Mouse (Mus musculus): ENCODE measurements around the gene Tuba1b. TPM values are rescaled to one million over a fixed set of nuclear protein-coding genes. Genes with fewer than 3 reads are reported as not detected.
A peak's percentile ranks its signal among the peaks of the same experiment; 100 is the strongest.

Tuba1b gene
- polyA plus RNA-seq (2012): 71.2 and 76.8 TPM in 2 replicates

DNA sequence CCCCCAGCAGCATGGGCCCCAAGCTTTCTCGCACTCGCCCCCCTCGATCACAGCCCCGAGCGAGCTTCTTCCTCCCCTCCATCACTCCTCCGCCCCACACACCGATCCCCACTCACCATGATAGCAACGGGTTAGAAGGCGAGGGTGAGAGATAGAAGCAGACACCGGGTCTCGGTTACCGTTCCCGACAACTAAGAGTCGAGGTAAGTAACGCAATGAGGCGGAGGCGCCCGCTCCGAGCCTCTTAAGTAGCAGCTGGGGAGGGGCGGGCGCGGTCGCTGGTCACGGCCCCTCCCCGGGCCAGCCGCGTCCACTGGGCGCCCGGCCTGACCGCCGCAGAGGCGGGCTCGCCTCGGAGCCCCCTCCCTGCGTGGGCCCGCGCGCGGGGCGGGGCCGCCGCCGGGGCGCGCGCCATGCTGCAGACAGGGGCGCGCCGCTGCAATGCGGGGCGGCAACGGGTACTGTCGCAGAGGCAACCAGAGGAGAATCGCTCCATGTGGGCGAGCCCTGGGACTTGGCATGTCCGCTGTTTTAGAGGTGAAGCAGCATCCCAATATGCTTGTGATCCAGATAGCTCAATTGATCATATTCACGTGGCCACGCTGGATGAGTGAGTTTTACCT is at the start of gene Tuba1b:
Tuba1b (minus strand) TSS at position 349 of the 623 bp plus-strand sequence.
- Histone ChIP-seq H3K27me3 (ENCODE audit: control insufficient read depth) (no peaks in the 10 kb centered on the region), H3K36me3 (ENCODE audit: control insufficient read depth) (peaks cover 36% of the 10 kb centered on the region), H3K9me3 (ENCODE audit: control insufficient read depth, low read length) (no peaks in the 10 kb centered on the region; the same call in 1 of the 2 replicates), H3K4me1 (ENCODE audit: control insufficient read depth) (peaks cover 39% of the 10 kb centered on the region), H3K4me3 (replicated peaks) (peak within 1 kb of the TSS; percentile 89)
- TF ChIP-seq GATA1 (IDR thresholded peaks at IDR 0.05; ENCODE audit: low read length): no peak
- no peak for TF ChIP-seq TAL1 (IDR thresholded peaks at IDR 0.05; ENCODE audit: low read length)

DNA sequence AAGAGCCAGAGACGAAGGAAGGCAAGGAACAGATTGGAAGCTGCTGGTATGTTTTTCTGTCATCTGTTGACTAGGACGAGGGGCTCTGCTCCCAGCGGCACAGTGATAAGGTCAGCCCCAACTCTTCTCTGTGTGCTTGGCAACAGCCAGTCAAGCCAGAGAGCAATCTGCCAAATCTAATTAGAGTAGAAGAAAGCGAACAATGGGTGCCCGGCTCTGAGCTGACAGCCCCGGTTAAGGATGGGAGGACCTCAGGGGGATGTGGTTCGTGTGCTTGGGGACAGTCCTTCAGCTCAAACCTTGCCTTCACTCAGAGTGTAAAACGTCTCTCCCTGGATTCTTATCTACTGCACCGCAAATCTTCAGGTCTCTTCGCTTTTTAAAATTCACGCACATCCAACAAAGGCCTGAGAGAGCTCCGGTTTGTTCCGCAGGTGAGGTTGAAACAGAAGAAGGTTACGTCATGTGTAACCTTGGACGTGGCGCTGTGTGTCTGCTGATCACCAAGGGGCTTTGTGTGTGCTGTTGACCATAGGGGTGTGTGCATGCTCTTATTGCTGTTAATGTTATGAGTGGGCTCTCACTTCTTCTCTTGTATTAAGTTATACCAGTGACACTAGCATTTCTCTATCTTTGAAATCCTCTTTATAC is 49.2 kb upstream of the Tuba1b start:
- Histone ChIP-seq H3K36me3 (ENCODE audit: control insufficient read depth) (no peaks in the 10 kb centered on the region), H3K27me3 (ENCODE audit: control insufficient read depth) (0 out of 2 replicates have a peak, but pooled peaks cover 5% of the 10 kb centered on the region), H3K4me3 (replicated peaks) (no peak overlapping the region), H3K4me1 (ENCODE audit: control insufficient read depth) (peaks cover 31% of the 10 kb centered on the region), H3K9me3 (ENCODE audit: control insufficient read depth, low read length) (no peaks in the 10 kb centered on the region)
- TF ChIP-seq GATA1 (IDR thresholded peaks at IDR 0.05; ENCODE audit: low read length) (no peak), TAL1 (IDR thresholded peaks at IDR 0.05; ENCODE audit: low read length) (no peak)

DNA sequence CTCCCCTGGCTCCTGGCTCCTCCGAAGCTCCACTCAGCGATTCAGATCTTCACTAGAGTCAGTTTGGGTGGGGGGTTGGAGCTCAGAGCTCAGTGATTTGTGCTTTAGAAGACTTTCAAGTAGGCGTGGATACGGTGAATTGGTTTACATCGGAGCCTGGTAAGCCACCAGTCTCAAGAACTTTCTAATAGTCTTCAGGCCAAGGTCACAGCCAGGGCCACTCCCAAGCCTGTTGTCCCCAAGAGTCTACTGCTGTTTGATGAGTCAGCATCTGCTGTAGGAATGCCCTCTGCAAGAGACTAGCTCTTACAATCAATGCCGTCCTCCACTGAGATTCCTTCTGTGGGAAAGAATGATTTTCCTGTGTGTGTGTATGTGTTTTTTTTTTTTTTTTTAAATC is 47.7 kb upstream of the Tuba1b start:
- Histone ChIP-seq H3K27me3 (ENCODE audit: control insufficient read depth) (peaks cover 2% of the 10 kb centered on the region; the same call in 1 of the 2 replicates), H3K4me3 (replicated peaks) (no peak overlapping the region), H3K4me1 (ENCODE audit: control insufficient read depth) (peaks cover 31% of the 10 kb centered on the region), H3K9me3 (ENCODE audit: control insufficient read depth, low read length) (no peaks in the 10 kb centered on the region), H3K36me3 (ENCODE audit: control insufficient read depth) (no peaks in the 10 kb centered on the region)
- TF ChIP-seq TAL1 (IDR thresholded peaks at IDR 0.05; ENCODE audit: low read length) (no peak), GATA1 (IDR thresholded peaks at IDR 0.05; ENCODE audit: low read length) (no peak)

DNA sequence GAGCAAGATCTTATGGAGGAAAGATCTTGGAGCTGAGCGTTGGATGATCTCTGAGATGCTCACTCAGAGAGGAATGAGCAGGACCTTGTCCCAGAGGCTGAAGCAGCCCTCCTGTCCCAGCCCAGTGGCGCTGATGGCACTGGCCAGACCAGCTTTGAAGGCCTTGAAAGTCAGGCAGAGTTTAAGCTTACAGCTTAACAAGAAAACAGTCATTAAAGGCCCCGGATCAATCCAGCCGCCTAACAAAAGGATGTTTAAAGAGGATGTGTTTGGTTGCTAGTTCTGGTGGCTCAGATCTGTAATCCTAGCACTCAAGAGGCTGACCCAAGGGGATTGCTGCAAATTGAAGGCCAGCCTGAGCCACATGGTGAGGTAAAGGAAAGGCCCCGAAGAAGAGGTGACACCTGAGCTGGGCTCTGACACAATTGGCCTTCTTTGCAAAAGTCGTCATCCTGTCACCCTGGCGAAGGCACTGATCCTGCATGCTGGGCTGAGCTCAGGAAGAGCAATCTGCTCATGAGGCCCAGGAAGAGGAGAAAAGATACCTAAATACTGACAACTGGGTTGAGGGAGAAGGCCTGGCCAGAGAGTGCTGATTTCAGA is 45.7 kb upstream of the Tuba1b start:
- Histone ChIP-seq H3K27me3 (ENCODE audit: control insufficient read depth) (no peaks in the 10 kb centered on the region; the same call in 1 of the 2 replicates), H3K4me1 (ENCODE audit: control insufficient read depth) (peaks cover 19% of the 10 kb centered on the region), H3K9me3 (ENCODE audit: control insufficient read depth, low read length) (no peaks in the 10 kb centered on the region), H3K36me3 (ENCODE audit: control insufficient read depth) (no peaks in the 10 kb centered on the region), H3K4me3 (replicated peaks) (no peak overlapping the region)
- no peak for TF ChIP-seq TAL1 (IDR thresholded peaks at IDR 0.05; ENCODE audit: low read length)
- TF ChIP-seq GATA1 (IDR thresholded peaks at IDR 0.05; ENCODE audit: low read length): no peak

DNA sequence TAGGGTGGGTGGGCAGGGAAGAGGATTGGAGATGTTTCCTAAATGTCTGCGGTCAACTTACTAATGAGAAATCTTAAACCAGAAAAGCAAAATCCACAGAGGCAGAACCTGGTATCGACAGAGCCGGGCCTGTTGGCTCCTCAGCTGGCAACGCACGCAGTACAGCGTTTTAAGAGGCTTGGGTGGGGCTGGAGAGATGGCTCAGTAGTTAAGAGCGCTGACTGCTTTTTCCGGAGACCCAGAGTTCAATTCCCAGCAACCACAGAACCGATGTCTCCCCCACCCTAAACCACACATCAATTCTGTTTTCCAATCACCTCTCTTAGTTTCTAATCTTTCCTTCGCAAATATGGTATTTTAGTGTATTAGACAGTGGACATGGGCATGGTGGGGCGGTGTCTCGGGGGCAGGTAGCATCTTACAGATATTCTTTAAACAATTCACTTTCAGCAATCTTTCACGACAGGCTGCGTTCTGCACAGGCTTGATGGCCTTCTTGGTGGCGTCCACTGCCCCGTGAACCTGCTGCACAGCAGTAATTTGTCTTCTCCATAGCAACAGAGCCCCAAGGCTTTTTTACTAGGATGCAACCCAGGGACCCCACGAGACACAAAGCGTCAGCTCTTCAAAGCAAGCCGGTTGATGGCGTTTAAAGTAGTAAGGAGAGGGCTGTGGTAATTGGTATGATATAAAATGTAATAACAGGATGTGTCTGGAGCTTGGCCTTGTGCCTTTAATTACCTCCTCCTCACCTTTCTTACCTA is 44.2 kb upstream of the Tuba1b start:
- no peaks in the 10 kb centered on the region for H3K9me3 ChIP-seq (ENCODE audit: control insufficient read depth, low read length)
- H3K4me3 ChIP-seq (replicated peaks): no peak overlapping the region
- peaks cover 6% of the 10 kb centered on the region for H3K4me1 ChIP-seq (ENCODE audit: control insufficient read depth)
- H3K36me3 ChIP-seq (ENCODE audit: control insufficient read depth): no peaks in the 10 kb centered on the region
- TF ChIP-seq GATA1 (IDR thresholded peaks at IDR 0.05; ENCODE audit: low read length) (no peak), TAL1 (IDR thresholded peaks at IDR 0.05; ENCODE audit: low read length) (no peak)
- no peaks in the 10 kb centered on the region; the same call in 1 of the 2 replicates for H3K27me3 ChIP-seq (ENCODE audit: control insufficient read depth)

DNA sequence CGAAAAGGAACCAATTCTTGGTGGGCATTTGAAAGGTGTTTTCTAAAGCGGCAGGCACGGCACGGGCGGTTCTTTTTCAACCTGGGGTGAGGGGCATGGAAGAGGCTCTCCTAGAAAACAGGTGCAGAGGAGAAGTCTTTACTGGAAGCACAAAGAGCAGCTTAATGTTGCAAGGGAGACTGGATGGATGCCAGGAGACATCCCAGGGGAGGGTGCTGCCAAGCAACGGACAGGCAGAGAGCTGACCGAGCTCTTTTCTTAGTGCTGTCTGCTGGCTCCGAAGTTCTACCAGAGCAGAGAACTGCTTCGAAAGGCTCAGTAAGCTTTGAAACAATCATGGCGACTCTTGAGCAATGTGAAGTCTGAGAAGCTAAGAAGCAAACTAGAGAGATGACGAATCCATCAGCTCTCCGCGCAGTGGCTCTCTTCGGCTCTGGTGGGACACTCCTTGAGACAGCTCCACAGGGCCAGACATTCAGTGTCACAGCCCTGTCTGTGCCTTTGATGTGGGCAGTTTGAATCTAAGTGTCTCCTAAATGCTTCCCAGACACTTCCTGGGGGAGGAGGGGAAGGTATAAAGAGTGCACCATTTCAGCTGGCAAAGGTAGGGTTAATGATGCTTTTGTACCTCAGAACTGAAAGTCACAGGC is 43.5 kb upstream of the Tuba1b start:
- no peaks in the 10 kb centered on the region for H3K36me3 ChIP-seq (ENCODE audit: control insufficient read depth)
- TF ChIP-seq GATA1 (IDR thresholded peaks at IDR 0.05; ENCODE audit: low read length): no peak
- no peak for TF ChIP-seq TAL1 (IDR thresholded peaks at IDR 0.05; ENCODE audit: low read length)
- no peaks in the 10 kb centered on the region; the same call in 1 of the 2 replicates for H3K4me1 ChIP-seq (ENCODE audit: control insufficient read depth)
- no peak overlapping the region for H3K4me3 ChIP-seq (replicated peaks)
- no peaks in the 10 kb centered on the region for H3K9me3 ChIP-seq (ENCODE audit: control insufficient read depth, low read length)
- no peaks in the 10 kb centered on the region; the same call in 1 of the 2 replicates for H3K27me3 ChIP-seq (ENCODE audit: control insufficient read depth)

DNA sequence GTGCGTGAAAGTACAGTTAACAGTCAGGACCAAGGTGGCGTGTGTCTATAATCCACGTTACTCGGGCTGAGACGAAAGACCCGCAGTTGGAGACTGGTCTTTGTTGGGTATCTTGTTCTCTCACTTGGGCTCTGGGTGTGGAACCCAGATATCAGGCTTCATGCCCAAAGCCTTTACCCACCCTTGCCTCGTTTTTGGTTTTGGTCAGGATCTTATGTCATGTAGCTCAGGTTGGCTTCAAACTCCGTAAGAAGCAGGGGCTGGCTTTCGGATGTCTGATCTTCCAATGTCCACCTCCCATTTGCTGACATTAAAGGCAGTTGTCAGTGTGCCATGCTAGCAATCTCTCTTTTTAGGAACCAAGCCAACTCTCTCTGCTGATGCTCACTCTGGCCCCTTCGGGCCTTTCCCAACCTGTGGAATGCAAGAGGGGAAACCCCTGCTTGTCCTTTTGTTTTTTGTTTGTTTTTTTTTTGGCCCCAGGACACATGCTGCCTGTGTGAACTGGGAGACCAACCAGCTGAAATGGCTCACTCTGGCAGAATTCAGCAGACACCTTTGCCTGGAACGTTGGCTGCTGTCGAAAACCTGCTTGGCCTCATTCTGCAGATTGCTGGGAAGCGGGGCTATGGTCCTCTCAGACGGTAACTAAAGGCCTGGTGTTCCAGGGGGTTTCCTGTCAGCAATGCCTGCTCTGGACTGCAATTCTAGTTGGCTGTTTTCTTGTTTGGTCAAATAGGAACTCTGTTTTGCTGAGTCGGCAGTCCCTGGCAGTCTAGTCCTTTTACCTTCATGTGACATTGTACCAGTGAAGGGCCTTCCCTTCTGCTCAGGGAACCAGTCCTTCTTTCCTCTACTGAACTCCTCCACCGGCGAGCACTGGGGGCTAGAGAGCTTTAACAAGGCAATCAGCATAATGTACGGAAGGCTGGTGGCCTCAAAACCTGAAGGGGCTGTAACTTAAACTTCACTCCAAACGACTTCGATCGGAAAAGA is 42.7 kb upstream of the Tuba1b start:
- no peaks in the 10 kb centered on the region; the same call in 1 of the 2 replicates for H3K4me1 ChIP-seq (ENCODE audit: control insufficient read depth)
- H3K9me3 ChIP-seq (ENCODE audit: control insufficient read depth, low read length): no peaks in the 10 kb centered on the region
- H3K36me3 ChIP-seq (ENCODE audit: control insufficient read depth): no peaks in the 10 kb centered on the region
- no peak for TF ChIP-seq GATA1 (IDR thresholded peaks at IDR 0.05; ENCODE audit: low read length)
- no peak for TF ChIP-seq TAL1 (IDR thresholded peaks at IDR 0.05; ENCODE audit: low read length)
- H3K27me3 ChIP-seq (ENCODE audit: control insufficient read depth): no peaks in the 10 kb centered on the region; the same call in 1 of the 2 replicates
- no peak overlapping the region for H3K4me3 ChIP-seq (replicated peaks)

All from erythroblast, embryonic 14.5 days (primary cell).